ENCODE assay signal across 9 mouse cellular contexts in the genomic region with DNA sequence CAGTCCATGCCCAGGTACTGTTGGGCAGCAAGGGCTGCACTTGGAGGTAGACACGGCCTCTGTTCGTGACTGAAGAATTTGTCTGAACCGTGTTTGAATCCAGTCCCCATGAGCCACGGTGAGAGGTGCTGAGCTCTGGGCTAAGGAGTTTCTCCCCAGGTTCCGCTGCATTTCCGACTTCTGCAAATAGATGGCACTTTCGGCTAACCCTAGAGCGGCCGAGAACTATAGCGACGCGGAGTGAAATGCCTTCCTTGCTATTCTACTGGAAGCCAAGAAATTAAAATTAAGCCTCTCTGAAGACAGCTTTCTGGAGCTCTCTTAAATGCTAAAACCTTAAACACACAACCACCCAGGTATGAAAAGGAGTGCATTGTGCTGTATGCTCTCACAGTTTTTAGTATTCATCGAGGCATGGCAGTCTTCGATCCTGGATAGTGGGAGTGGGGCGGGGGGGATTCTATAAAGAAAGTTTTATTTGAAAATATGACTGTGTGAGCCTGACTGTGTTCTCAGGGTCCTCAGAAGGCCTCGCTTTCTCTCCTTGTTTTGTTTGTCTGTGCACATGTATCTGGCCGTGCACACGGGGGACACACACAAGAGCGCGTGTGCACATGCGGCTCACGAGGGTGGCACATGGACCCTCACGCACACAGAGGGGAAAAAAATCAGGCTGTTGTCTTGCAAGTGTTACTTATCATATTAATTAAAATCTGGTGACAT.
DNase-seq lines count a peak whose midpoint lies in the region; ATAC-seq and TF ChIP-seq lines count a peak whose summit lies in the region.
"Had no signal": no experiment of that assay in that cellular context is flagged by ENCODE, and none has a peak within 500 bp of the region (broad histone marks: within the 10 kb centered on the region; RNA-seq: fewer than 3 reads in every experiment).

No protein-coding gene starts in this region.

- H3K4me1 ChIP-seq in intestine, postnatal 0 days (replicated peaks; ENCODE audit: control insufficient read depth, insufficient read depth, low read length) = no peaks in the 10 kb centered on the region
- no peaks in the 10 kb centered on the region for H3K4me1 ChIP-seq in intestine, embryonic 16.5 days (ENCODE audit: control insufficient read depth, insufficient read depth, low read length)
- peaks cover 28% of the 10 kb centered on the region for H3K4me1 ChIP-seq in forebrain, embryonic 14.5 days (ENCODE audit: control insufficient read depth, insufficient read depth, low read length)
- H3K4me1 ChIP-seq in kidney, embryonic 16.5 days (ENCODE audit: insufficient read depth, low read length) = no peaks in the 10 kb centered on the region
- H3K4me1 ChIP-seq in limb, embryonic 14.5 days (ENCODE audit: control insufficient read depth, insufficient read depth, low read length) = no peaks in the 10 kb centered on the region; the same call in 1 of the 2 replicates
- H3K4me1 ChIP-seq: megakaryocyte, embryonic 14.5 days had no signal

- H3K27me3 ChIP-seq in intestine, postnatal 0 days (replicated peaks; ENCODE audit: control insufficient read depth, insufficient read depth, low read length) = 0 out of 2 replicates have a peak, but pooled peaks cover 12% of the 10 kb centered on the region
- 0 out of 2 replicates have a peak, but pooled peaks cover 5% of the 10 kb centered on the region for H3K27me3 ChIP-seq in intestine, embryonic 16.5 days (replicated peaks; ENCODE audit: control insufficient read depth, insufficient read depth, low read length)
- H3K27me3 ChIP-seq in forebrain, embryonic 14.5 days (replicated peaks; ENCODE audit: control insufficient read depth, insufficient read depth, low read length) = peaks cover 11% of the 10 kb centered on the region; the same call in 1 of the 2 replicates
- peaks cover 38% of the 10 kb centered on the region for H3K27me3 ChIP-seq in kidney, embryonic 16.5 days (ENCODE audit: insufficient read depth, low read length)
- peaks cover 23% of the 10 kb centered on the region; the same call in 1 of the 2 replicates for H3K27me3 ChIP-seq in limb, embryonic 14.5 days (ENCODE audit: control insufficient read depth, insufficient read depth, low read length)

- H3K27ac ChIP-seq in intestine, postnatal 0 days (ENCODE audit: low read depth, low read length) = no peak overlapping the region
- H3K27ac ChIP-seq in intestine, embryonic 16.5 days (ENCODE audit: low read length) = no peak overlapping the region
- peak overlapping the region; percentile 66 for H3K27ac ChIP-seq in forebrain, embryonic 14.5 days (ENCODE audit: low read depth, low read length)
- no peak overlapping the region for H3K27ac ChIP-seq in kidney, embryonic 16.5 days (ENCODE audit: low read length)
- H3K27ac ChIP-seq in limb, embryonic 14.5 days (replicated peaks; ENCODE audit: low read depth, low read length) = no peak overlapping the region

- H3K9ac ChIP-seq in intestine, postnatal 0 days (ENCODE audit: low read depth, low read length) = no peak overlapping the region
- H3K9ac ChIP-seq in intestine, embryonic 16.5 days (ENCODE audit: low read depth, low read length) = no peak overlapping the region
- no peak overlapping the region for H3K9ac ChIP-seq in forebrain, embryonic 14.5 days (ENCODE audit: low read length)
- no peak overlapping the region for H3K9ac ChIP-seq in kidney, embryonic 16.5 days (replicated peaks; ENCODE audit: low read length)
- no peak overlapping the region for H3K9ac ChIP-seq in limb, embryonic 14.5 days (ENCODE audit: low read depth, low read length, severe bottlenecking)

- TF ChIP-seq POLR2A in limb, embryonic 14.5 days (IDR thresholded peaks at IDR 0.05; ENCODE audit: borderline replicate concordance, extremely low read depth, insufficient read depth, insufficient read length) = no peak

- 39% methylated on average over 23 of the region's 23 CpGs for WGBS in intestine, postnatal 0 days
- 37% methylated on average over 23 of the region's 23 CpGs for whole genome bisulfite sequencing in intestine, embryonic 16.5 days
- 21% methylated on average over 23 of the region's 23 CpGs for WGBS in forebrain, embryonic 14.5 days
- WGBS in kidney, embryonic 16.5 days = 30% methylated on average over 23 of the region's 23 CpGs
- 34% methylated on average over 23 of the region's 23 CpGs for WGBS in limb, embryonic 14.5 days

- no peaks in the 10 kb centered on the region for H3K9me3 ChIP-seq in intestine, postnatal 0 days (ENCODE audit: control insufficient read depth)
- no peaks in the 10 kb centered on the region for H3K9me3 ChIP-seq in intestine, embryonic 16.5 days (ENCODE audit: control insufficient read depth, low read length)
- H3K9me3 ChIP-seq in forebrain, embryonic 14.5 days (replicated peaks; ENCODE audit: control insufficient read depth, low read length) = no peaks in the 10 kb centered on the region
- H3K9me3 ChIP-seq in kidney, embryonic 16.5 days (ENCODE audit: low read length) = no peaks in the 10 kb centered on the region
- H3K9me3 ChIP-seq in limb, embryonic 14.5 days (ENCODE audit: control insufficient read depth, low read length) = no peaks in the 10 kb centered on the region
- H3K9me3 ChIP-seq: megakaryocyte, embryonic 14.5 days had no signal

- peak; percentile 86 for TF ChIP-seq CTCF in intestine, postnatal 0 days (IDR thresholded peaks at IDR 0.05; ENCODE audit: low read depth)

- no peaks in the 10 kb centered on the region for H3K36me3 ChIP-seq in intestine, postnatal 0 days (ENCODE audit: control insufficient read depth, insufficient read depth)
- H3K36me3 ChIP-seq in intestine, embryonic 16.5 days (ENCODE audit: control insufficient read depth, insufficient read depth, low read length) = no peaks in the 10 kb centered on the region
- no peaks in the 10 kb centered on the region for H3K36me3 ChIP-seq in forebrain, embryonic 14.5 days (ENCODE audit: control insufficient read depth, insufficient read depth, low read length)
- no peaks in the 10 kb centered on the region for H3K36me3 ChIP-seq in kidney, embryonic 16.5 days (ENCODE audit: insufficient read depth, low read length)
- H3K36me3 ChIP-seq in limb, embryonic 14.5 days (ENCODE audit: control insufficient read depth, insufficient read depth, low read length) = no peaks in the 10 kb centered on the region

- H3K4me3 ChIP-seq in intestine, postnatal 0 days (ENCODE audit: low read depth, low read length) = no peak overlapping the region
- no peak overlapping the region for H3K4me3 ChIP-seq in intestine, embryonic 16.5 days (ENCODE audit: low read length)
- H3K4me3 ChIP-seq in forebrain, embryonic 14.5 days (ENCODE audit: low read depth, low read length) = no peak overlapping the region
- H3K4me3 ChIP-seq in kidney, embryonic 16.5 days (ENCODE audit: low read length) = no peak overlapping the region
- no peak overlapping the region for H3K4me3 ChIP-seq in limb, embryonic 14.5 days (replicated peaks; ENCODE audit: low read length)
- H3K4me3 ChIP-seq: megakaryocyte, embryonic 14.5 days had no signal

- H3K4me2 ChIP-seq in intestine, postnatal 0 days (replicated peaks; ENCODE audit: low read depth) = no peak overlapping the region
- no peak overlapping the region for H3K4me2 ChIP-seq in intestine, embryonic 16.5 days (ENCODE audit: low read depth, low read length)
- no peak overlapping the region for H3K4me2 ChIP-seq in forebrain, embryonic 14.5 days (ENCODE audit: low read length)
- H3K4me2 ChIP-seq in kidney, embryonic 16.5 days (replicated peaks; ENCODE audit: low read depth, low read length) = no peak overlapping the region
- H3K4me2 ChIP-seq in limb, embryonic 14.5 days (replicated peaks; ENCODE audit: low read depth, low read length, severe bottlenecking) = no peak overlapping the region

- no peak for ATAC-seq in intestine, postnatal 0 days
- no peak for ATAC-seq in intestine, embryonic 16.5 days
- ATAC-seq in forebrain, embryonic 14.5 days = peak; percentile 80
- ATAC-seq in kidney, embryonic 16.5 days (ENCODE audit: low FRiP score, low TSS enrichment) = peak; percentile 63; the same call in 1 of the 2 replicates
- peak; percentile 60; the same call in 1 of the 2 replicates for ATAC-seq in limb, embryonic 14.5 days (ENCODE audit: low FRiP score, low read depth)
- ATAC-seq in erythroblast, adult 5-6 weeks (replicated peaks; ENCODE audit: low FRiP score, poor library complexity, severe bottlenecking) = no peak

- DNase-seq in brain, adult 2 months (ENCODE audit: low read depth, low spot score) = peak; percentile 86
- DNase-seq in forebrain, embryonic 14.5 days (ENCODE audit: low spot score) = peak; percentile 93
- DNase-seq in limb, embryonic 14.5 days (ENCODE audit: low spot score) = peak; percentile 73
- DNase-seq in ovary, postnatal 10 days (ENCODE audit: low spot score) = peak; percentile 9

Comparison
In these comparisons a context has a peak if more than half of its experiments do, and no peak if none do; other contexts are left out.
1. ATAC-seq: peak in forebrain, embryonic 14.5 days (single experiment), kidney, embryonic 16.5 days (single experiment) and limb, embryonic 14.5 days (single experiment); none in intestine, postnatal 0 days (single experiment), intestine, embryonic 16.5 days (single experiment) and erythroblast, adult 5-6 weeks (single experiment).
2. DNase-seq: peak in every context shown above with its lines; median percentile 93 in forebrain, embryonic 14.5 days; 86 in brain, adult 2 months; 73 in limb, embryonic 14.5 days; 9 in ovary, postnatal 10 days.